Mouse (Mus musculus) lung, adult 2 months (tissue): ENCODE measurements at regions not wholly inside any gene's neighbourhood (a gene's known extent, or its start where the extent isn't known, plus 50 kb on each side); places are given as distances from the start of the nearest gene placed in this dataset.

Experiments
- CTCF ChIP-seq: fragments of 200-500 bp; IDR thresholded peaks from 2 replicates; pipeline ENCODE4 v1.5.1; 2011; ENCODE audit warnings: mild to moderate bottlenecking, low read length, control low read depth; ENCODE audit not compliant: insufficient read depth
- POLR2A ChIP-seq: fragments of 200-500 bp; IDR thresholded peaks from 2 replicates; pipeline ENCODE4 v1.6.1; 2011; ENCODE audit warnings: low read depth, mild to moderate bottlenecking, control low read depth, low read length, borderline replicate concordance; ENCODE audit errors: extremely low read depth

DNA sequence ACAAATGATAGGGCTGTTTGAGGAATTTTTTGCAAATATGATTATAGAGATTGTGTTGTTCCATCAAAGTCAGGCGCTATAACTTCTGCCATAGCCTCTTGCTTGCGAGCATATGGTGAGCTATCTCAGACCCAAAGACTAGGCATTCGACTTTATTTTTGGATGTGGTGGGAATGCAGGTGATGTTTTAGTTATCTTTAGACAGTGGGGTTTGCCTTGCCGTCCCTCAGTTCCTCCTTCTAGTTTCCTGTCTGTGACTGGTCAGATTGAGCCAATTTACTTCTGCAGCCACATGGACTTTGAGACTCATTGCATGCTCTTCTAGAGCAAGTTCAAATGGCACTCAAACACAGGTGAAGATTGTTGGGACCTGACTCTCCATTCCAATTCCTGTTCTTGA, 193.0 kb upstream of the Il12b start:
- TF ChIP-seq CTCF (no peak), POLR2A (no peak)
